Mouse (Mus musculus) retina, adult 2 months (tissue): ENCODE measurements around the gene Rmnd1.

Experiments
- DNase-seq: peaks from one replicate; pipeline ENCODE4 v3.0.0-alpha.2; 2012; ENCODE audit warnings: low read depth, low spot score

The Rmnd1 gene

GRCm38 (mm10) chr10:4354371-4355260, 77.6 kb downstream of the Rmnd1 start:
- no peak for DNase-seq
